Mouse (Mus musculus): ENCODE data around the gene Golga2.

DNA sequence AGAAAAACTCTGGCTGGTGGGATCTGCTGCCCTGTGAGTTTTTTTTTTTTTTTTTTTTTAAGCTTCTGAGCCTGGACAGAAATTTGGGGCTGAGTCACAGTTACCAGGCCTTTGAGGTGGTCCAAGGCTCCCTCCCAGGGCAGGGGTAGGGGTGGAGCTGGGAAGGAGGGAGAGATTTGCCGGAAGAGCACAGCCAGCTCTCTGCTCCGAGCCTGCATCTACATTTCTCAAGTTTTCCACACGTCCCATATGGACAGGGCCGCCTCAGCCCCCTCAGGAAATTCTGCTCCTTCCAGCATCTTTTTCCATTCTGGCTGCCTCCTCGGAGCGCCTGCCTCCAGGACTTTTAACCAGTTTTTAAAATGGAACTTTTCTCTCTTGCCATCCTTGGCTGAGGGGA, 42.3 kb downstream of the Golga2 start:
- TF ChIP-seq MYC (IDR thresholded peaks at IDR 0.05; ENCODE audit: low read depth, low read length) (no peak), POLR2A (IDR thresholded peaks at IDR 0.05; ENCODE audit: low read depth, low read length) (no peak), MAFK (IDR thresholded peaks at IDR 0.05; ENCODE audit: insufficient replicate concordance, low read length) (no peak), USF1 (IDR thresholded peaks at IDR 0.05; ENCODE audit: low read depth, low read length) (no peak), SMC3 (IDR thresholded peaks at IDR 0.05; ENCODE audit: low read depth, low read length) (no peak), E2F4 (IDR thresholded peaks at IDR 0.05; ENCODE audit: insufficient replicate concordance, low read depth, low read length) (no peak), RAD21 (IDR thresholded peaks at IDR 0.05; ENCODE audit: low read depth, low read length) (no peak), CTCF (conservative IDR thresholded peaks at IDR 0.05 in 1 of 2, IDR thresholded peaks at IDR 0.05 in 1 of 2; ENCODE audit: low read depth in 2 of 2, low read length in 2 of 2) (no peak), POLR2AphosphoS2 (IDR thresholded peaks at IDR 0.05; ENCODE audit: low read depth, low read length) (no peak), NELFE (IDR thresholded peaks at IDR 0.05; ENCODE audit: low read depth, low read length) (no peak), MEF2A (IDR thresholded peaks at IDR 0.05; ENCODE audit: borderline replicate concordance, low read depth, low read length) (no peak), MAX (IDR thresholded peaks at IDR 0.05; ENCODE audit: low read length) (no peak), CHD1 (IDR thresholded peaks at IDR 0.05; ENCODE audit: low read depth, low read length) (no peak), CHD2 (IDR thresholded peaks at IDR 0.05; ENCODE audit: low read length) (no peak)
